Mouse (Mus musculus): Measurements from ENCODE around the gene Znrd1as.

Gene Znrd1as

GRCm38 (mm10) chr17:36993770-36994325, 35.5 kb downstream of the Znrd1as start:
- in situ Hi-C loops (cut with MboI, MseI): no loop called here

GRCm38 (mm10) chr17:36994528-36994927, 36.1 kb downstream of the Znrd1as start:
- in situ Hi-C loops (cut with MboI, MseI): no loop called here

GRCm38 (mm10) chr17:36995448-36995847, 37.1 kb downstream of the Znrd1as start:
- in situ Hi-C loops (cut with MboI, MseI): no loop called here

GRCm38 (mm10) chr17:36997033-36997735, 38.8 kb downstream of the Znrd1as start:
- in situ Hi-C loops (cut with MboI, MseI): no loop called here

GRCm38 (mm10) chr17:36998477-36998876, 40.1 kb downstream of the Znrd1as start:
- in situ Hi-C loops (cut with MboI, MseI): no loop called here

- in situ Hi-C loops (cut with MboI, MseI): no loop called here
Observed at GRCm38 (mm10) chr17:37000863-37001262, 42.5 kb downstream of the Znrd1as start, which contains the start of gene Zfp57. TSS of gene Zfp57 (plus strand) at chr17:37001163.

- in situ Hi-C loops (cut with MboI, MseI): no loop called here
Observed at GRCm38 (mm10) chr17:37002364-37003330, 44.3 kb downstream of the Znrd1as start.

GRCm38 (mm10) chr17:37003366-37003765, 45.0 kb downstream of the Znrd1as start:
- in situ Hi-C loops (cut with MboI, MseI): no loop called here

GRCm38 (mm10) chr17:37008161-37008560, 49.8 kb downstream of the Znrd1as start:
- in situ Hi-C loops (cut with MboI, MseI): no loop called here

- in situ Hi-C loops (cut with MboI, MseI): no loop called here
Observed at GRCm38 (mm10) chr17:37009460-37010042, 51.2 kb downstream of the Znrd1as start.

- in situ Hi-C loops (cut with MboI, MseI): no loop called here
Observed at GRCm38 (mm10) chr17:37011719-37012118, 53.3 kb downstream of the Znrd1as start.

GRCm38 (mm10) chr17:37012141-37012540, 53.7 kb downstream of the Znrd1as start:
- in situ Hi-C loops (cut with MboI, MseI): no loop called here
